Mouse (Mus musculus) CH12.LX (cell line): ENCODE data around the gene Stxbp1. TPM values are rescaled to one million over a fixed set of nuclear protein-coding genes. Genes with fewer than 3 reads are reported as not detected.

Source experiments
- DNase-seq: peaks from one replicate; pipeline ENCODE4 v3.0.0-alpha.2; 2013; ENCODE audit errors: extremely low read depth
- H3K27ac ChIP-seq: 2 replicates; pipeline ENCODE4 v1.5.1; 2012; ENCODE audit warnings: low read depth, mild to moderate bottlenecking, control low read depth, moderate library complexity; ENCODE audit not compliant: insufficient read depth
- H3K27me3 ChIP-seq: replicated peaks from 2 replicates; pipeline ENCODE3; 2012; ENCODE audit warnings: inconsistent platforms
- H3K36me3 ChIP-seq, 2 experiments: replicated peaks in 1 of 2; 2 replicates each; pipeline versions ENCODE3 to v1.6.1; 2012; ENCODE audit warnings: inconsistent platforms in 1 of 2, low read length in 1 of 2, mild to moderate bottlenecking in 1 of 2, mixed read lengths in 1 of 2, moderate library complexity in 1 of 2; ENCODE audit not compliant: control insufficient read depth in 1 of 2, insufficient read depth in 1 of 2
- H3K4me1 ChIP-seq, 2 experiments: 2 replicates each; pipeline ENCODE4 v1.6.1; 2012; ENCODE audit warnings: inconsistent platforms in 1 of 2, moderate library complexity in 1 of 2; ENCODE audit not compliant: insufficient read depth in 2 of 2, control insufficient read depth in 1 of 2
- H3K4me2 ChIP-seq: 2 replicates; pipeline ENCODE4 v1.6.1; 2012; ENCODE audit warnings: low read depth, mild to moderate bottlenecking, control low read depth; ENCODE audit not compliant: poor library complexity, insufficient read depth, severe bottlenecking
- H3K4me3 ChIP-seq, 3 experiments: fragments of 150-350 bp in 1 of 3; sonication (generic) in 1 of 3; replicated peaks in 1 of 3; 2 replicates each; pipeline versions ENCODE3 to v1.5.1; 2011 to 2012; ENCODE audit warnings: low read depth in 2 of 3, low read length in 2 of 3, mild to moderate bottlenecking in 2 of 3, moderate library complexity in 2 of 3, control low read depth in 1 of 3, improper control_type of control experiment in 1 of 3, inconsistent platforms in 1 of 3, mixed read lengths in 1 of 3; ENCODE audit not compliant: poor library complexity in 1 of 3
- H3K79me2 ChIP-seq: replicated peaks from 2 replicates; pipeline ENCODE4 v1.6.1; 2012; ENCODE audit warnings: mild to moderate bottlenecking, moderate library complexity; ENCODE audit not compliant: control insufficient read depth, poor library complexity, insufficient read depth, severe bottlenecking; ENCODE audit errors: extremely low read depth
- H3K9ac ChIP-seq: 2 replicates; pipeline ENCODE4 v1.6.1; 2012; ENCODE audit warnings: low read depth, mild to moderate bottlenecking, control low read depth, moderate library complexity; ENCODE audit not compliant: insufficient read depth
- H3K9me3 ChIP-seq: replicated peaks from 2 replicates; pipeline ENCODE3; 2012; ENCODE audit warnings: low read length, inconsistent platforms, mixed read lengths
- BHLHE40 ChIP-seq: IDR thresholded peaks from 2 replicates; pipeline ENCODE4 v1.6.1; 2011; ENCODE audit warnings: mild to moderate bottlenecking, low read depth, low read length, improper control_type of control experiment
- CHD1 ChIP-seq: IDR thresholded peaks from 2 replicates; pipeline ENCODE4 v1.6.1; 2012; ENCODE audit warnings: low read depth, low read length, improper control_type of control experiment, inconsistent platforms
- CHD2 ChIP-seq: IDR thresholded peaks from 2 replicates; pipeline ENCODE4 v1.6.1; 2011; ENCODE audit warnings: low read length, improper control_type of control experiment
- CTCF ChIP-seq, 2 experiments: IDR thresholded peaks in 1 of 2; conservative IDR thresholded peaks in 1 of 2; 2 replicates each; pipeline ENCODE4 v1.5.1; 2011 to 2012; ENCODE audit warnings: low read depth in 2 of 2, low read length in 2 of 2, improper control_type of control experiment in 1 of 2, inconsistent platforms in 1 of 2, mild to moderate bottlenecking in 1 of 2, moderate library complexity in 1 of 2
- E2F4 ChIP-seq: IDR thresholded peaks from 2 replicates; pipeline ENCODE4 v1.6.1; 2011; ENCODE audit warnings: low read depth, low read length, improper control_type of control experiment; ENCODE audit not compliant: insufficient replicate concordance
- ELF1 ChIP-seq: IDR thresholded peaks from 2 replicates; pipeline ENCODE4 v1.6.1; 2014; ENCODE audit warnings: low read depth, mild to moderate bottlenecking, inconsistent platforms, low read length, improper control_type of control experiment
- EP300 ChIP-seq: IDR thresholded peaks from 2 replicates; pipeline ENCODE4 v1.6.1; 2011; ENCODE audit warnings: low read length, improper control_type of control experiment
- ETS1 ChIP-seq: conservative IDR thresholded peaks from 2 replicates; pipeline ENCODE4 v1.6.1; 2012; ENCODE audit warnings: low read depth, mild to moderate bottlenecking, inconsistent platforms, low read length, improper control_type of control experiment, moderate library complexity
- GABPA ChIP-seq: IDR thresholded peaks from 2 replicates; pipeline ENCODE4 v1.6.1; 2012; ENCODE audit warnings: low read depth, low read length, improper control_type of control experiment, inconsistent platforms; ENCODE audit not compliant: insufficient replicate concordance
- HCFC1 ChIP-seq: IDR thresholded peaks from 2 replicates; pipeline ENCODE4 v1.6.1; 2012; ENCODE audit warnings: low read depth, mild to moderate bottlenecking, inconsistent platforms, low read length, improper control_type of control experiment
- IRF4 ChIP-seq: IDR thresholded peaks from 2 replicates; pipeline ENCODE4 v1.6.1; 2014; ENCODE audit warnings: low read depth, mild to moderate bottlenecking, inconsistent platforms, low read length, improper control_type of control experiment
- JUN ChIP-seq: IDR thresholded peaks from 2 replicates; pipeline ENCODE4 v1.6.1; 2011; ENCODE audit warnings: low read depth, mild to moderate bottlenecking, low read length, improper control_type of control experiment, moderate library complexity; ENCODE audit not compliant: insufficient read depth
- JUND ChIP-seq: conservative IDR thresholded peaks from 2 replicates; pipeline ENCODE4 v1.6.1; 2011; ENCODE audit warnings: low read depth, low read length, improper control_type of control experiment
- KAT2A ChIP-seq: IDR thresholded peaks from 2 replicates; pipeline ENCODE4 v1.6.1; 2012; ENCODE audit warnings: low read length, improper control_type of control experiment, inconsistent platforms; ENCODE audit not compliant: insufficient replicate concordance
- MAFK ChIP-seq: IDR thresholded peaks from 2 replicates; pipeline ENCODE4 v1.6.1; 2011; ENCODE audit warnings: low read length, improper control_type of control experiment; ENCODE audit not compliant: insufficient replicate concordance
- MAX ChIP-seq: IDR thresholded peaks from 2 replicates; pipeline ENCODE4 v1.6.1; 2011; ENCODE audit warnings: low read length, improper control_type of control experiment
- MAZ ChIP-seq: IDR thresholded peaks from 2 replicates; pipeline ENCODE4 v1.6.1; 2012; ENCODE audit warnings: low read depth, mild to moderate bottlenecking, inconsistent platforms, low read length, improper control_type of control experiment, moderate library complexity
- MEF2A ChIP-seq: IDR thresholded peaks from 2 replicates; pipeline ENCODE4 v1.6.1; 2014; ENCODE audit warnings: low read depth, mild to moderate bottlenecking, inconsistent platforms, low read length, improper control_type of control experiment, borderline replicate concordance
- MXI1 ChIP-seq: IDR thresholded peaks from 2 replicates; pipeline ENCODE4 v1.6.1; 2011; ENCODE audit warnings: mild to moderate bottlenecking, low read depth, low read length, improper control_type of control experiment
- MYC ChIP-seq: IDR thresholded peaks from 2 replicates; pipeline ENCODE4 v1.6.1; 2011; ENCODE audit warnings: low read depth, mild to moderate bottlenecking, improper control_type of control experiment, low read length
- NELFE ChIP-seq: IDR thresholded peaks from 2 replicates; pipeline ENCODE4 v1.6.1; 2011; ENCODE audit warnings: low read depth, low read length, improper control_type of control experiment
- NRF1 ChIP-seq: IDR thresholded peaks from 2 replicates; pipeline ENCODE4 v1.6.1; 2014; ENCODE audit warnings: low read depth, mild to moderate bottlenecking, inconsistent platforms, low read length, improper control_type of control experiment, moderate library complexity
- PAX5 ChIP-seq: IDR thresholded peaks from 2 replicates; pipeline ENCODE4 v1.6.1; 2012; ENCODE audit warnings: low read length, inconsistent platforms, mixed read lengths
- POLR2A ChIP-seq: IDR thresholded peaks from 2 replicates; pipeline ENCODE4 v1.6.1; 2011; ENCODE audit warnings: low read depth, mild to moderate bottlenecking, improper control_type of control experiment, low read length
- POLR2AphosphoS2 ChIP-seq: IDR thresholded peaks from 2 replicates; pipeline ENCODE4 v1.6.1; 2011; ENCODE audit warnings: low read depth, low read length, improper control_type of control experiment
- RAD21 ChIP-seq: IDR thresholded peaks from 2 replicates; pipeline ENCODE4 v1.6.1; 2011; ENCODE audit warnings: low read depth, mild to moderate bottlenecking, low read length, improper control_type of control experiment, moderate library complexity
- RCOR1 ChIP-seq: conservative IDR thresholded peaks from 2 replicates; pipeline ENCODE4 v1.6.1; 2012; ENCODE audit warnings: low read depth, mild to moderate bottlenecking, inconsistent platforms, low read length, improper control_type of control experiment
- SIN3A ChIP-seq: IDR thresholded peaks from 2 replicates; pipeline ENCODE4 v1.6.1; 2012; ENCODE audit warnings: low read length, improper control_type of control experiment, inconsistent platforms
- SMC3 ChIP-seq: IDR thresholded peaks from 2 replicates; pipeline ENCODE4 v1.6.1; 2011; ENCODE audit warnings: low read depth, low read length, improper control_type of control experiment
- TBP ChIP-seq: conservative IDR thresholded peaks from 2 replicates; pipeline ENCODE4 v1.6.1; 2011; ENCODE audit warnings: low read depth, low read length, improper control_type of control experiment
- TCF12 ChIP-seq: IDR thresholded peaks from 2 replicates; pipeline ENCODE4 v1.6.1; 2014; ENCODE audit warnings: low read depth, mild to moderate bottlenecking, inconsistent platforms, low read length, improper control_type of control experiment
- UBTF ChIP-seq: IDR thresholded peaks from 2 replicates; pipeline ENCODE4 v1.6.1; 2012; ENCODE audit warnings: low read depth, mild to moderate bottlenecking, inconsistent platforms, low read length, improper control_type of control experiment, moderate library complexity
- USF1 ChIP-seq: IDR thresholded peaks from 2 replicates; pipeline ENCODE4 v1.6.1; 2014; ENCODE audit warnings: low read depth, mild to moderate bottlenecking, inconsistent platforms, low read length, improper control_type of control experiment
- USF2 ChIP-seq: conservative IDR thresholded peaks from 2 replicates; pipeline ENCODE4 v1.6.1; 2011; ENCODE audit warnings: low read depth, low read length, improper control_type of control experiment
- ZC3H11A ChIP-seq: IDR thresholded peaks from 2 replicates; pipeline ENCODE4 v1.6.1; 2012; ENCODE audit warnings: low read depth, mild to moderate bottlenecking, inconsistent platforms, low read length, improper control_type of control experiment
- ZKSCAN1 ChIP-seq: IDR thresholded peaks from 2 replicates; pipeline ENCODE4 v1.6.1; 2012; ENCODE audit warnings: low read depth, inconsistent platforms, low read length, improper control_type of control experiment, borderline replicate concordance
- ZMIZ1 ChIP-seq: IDR thresholded peaks from 2 replicates; pipeline ENCODE4 v1.6.1; 2012; ENCODE audit warnings: low read depth, mild to moderate bottlenecking, inconsistent platforms, low read length, improper control_type of control experiment
- ZNF384 ChIP-seq: IDR thresholded peaks from 2 replicates; pipeline ENCODE4 v1.6.1; 2012; ENCODE audit warnings: low read depth, low read length, improper control_type of control experiment, inconsistent platforms
- dilution Hi-C: fragments of 300-500 bp; cut with MboI; formaldehyde crosslinking; loops from 2 replicates; pipeline ENCODE4 v1.14.3; 2020; ENCODE audit warnings: low sequenced_read_pairs; ENCODE audit not compliant: extremely low pct_unique_long_range_greater_than_20kb, extremely low pct_ligation_motif_present
- in situ Hi-C: fragments of 300-500 bp; cut with MboI; formaldehyde crosslinking; loops from 3 replicates; pipeline ENCODE4 v1.14.3; 2019; ENCODE audit warnings: low sequenced_read_pairs, low pct_ligation_motif_present, low pct_unique_long_range_greater_than_20kb, mixed read lengths
- polyA plus RNA-seq: library from polyadenylated mRNA; unstranded; fragments of >175 nt; gene quantifications from 2 replicates; pipeline ENCODE4 v1.2.1, GENCODE M21; 2012; ENCODE audit warnings: low read depth; ENCODE audit not compliant: insufficient read length
- total RNA-seq, 2 experiments: library from RNA; depleted of rRNA; stranded (reverse); fragments of 300-350 nt in 1 of 2; fragments of >200 nt in 1 of 2; gene quantifications; 2 replicates each; pipeline ENCODE4 v1.2.3; 2012 to 2014

The Stxbp1 gene
- total and polyA plus RNA-seq, 3 experiments: 1.5 to 8.3 (median 2.5) TPM

GRCm38 (mm10) chr2:32757056-32757845 lies 89.8 kb downstream of the Stxbp1 start, which contains the start of gene Tor2a:
Gene Tor2a (plus strand): TSS chr2:32757234.
- H3K27me3 ChIP-seq: no peaks in the 10 kb centered on the region

GRCm38 (mm10) chr2:32756674-32757055 lies 90.4 kb downstream of the Stxbp1 start:
- no peaks in the 10 kb centered on the region for H3K9me3 ChIP-seq
- DNase-seq: no peak

More at GRCm38 (mm10) chr2:32757056-32757845, 89.8 kb downstream of the Stxbp1 start, which contains the start of gene Tor2a:
- Histone ChIP-seq H3K27ac (peak within 1 kb of the TSS; percentile 83), H3K9ac (peak within 1 kb of the TSS; percentile 97), H3K79me2 (no peaks in the 10 kb centered on the region), H3K4me3 (peak within 1 kb of the TSS; percentile 59 to 97 (median 72)), H3K4me1 (peaks cover 0 to 10% of the 10 kb centered on the region in 2 experiments; a peak in 3 of 4 replicates), H3K36me3 (peaks cover 49 to 68% of the 10 kb centered on the region in 2 experiments), H3K9me3 (no peaks in the 10 kb centered on the region), H3K4me2 (peak within 1 kb of the TSS; percentile 63)
- TF ChIP-seq E2F4 (no peak), ZKSCAN1 (no peak), PAX5 (no peak), KAT2A (peak; percentile 95; the same call in 1 of the 2 replicates), MYC (peak; percentile 55; the same call in 1 of the 2 replicates), JUND (no peak), UBTF (peak; percentile 93), SMC3 (peak; percentile 97), GABPA (peak; percentile 49; the same call in 1 of the 2 replicates), MAX (peak; percentile 46; the same call in 1 of the 2 replicates), NELFE (peak; percentile 66), ZC3H11A (peak; percentile 78), ZMIZ1 (no peak), CHD2 (no peak), MEF2A (peak; percentile 82), CHD1 (no peak), POLR2AphosphoS2 (no peak), ZNF384 (no peak), HCFC1 (peak; percentile 97), JUN (no peak), TCF12 (peak; percentile 59), USF2 (no peak), EP300 (no peak), RAD21 (peak; percentile 98), NRF1 (peak; percentile 14; the same call in 1 of the 2 replicates), SIN3A (peak; percentile 88), MAFK (no peak), CTCF (conservative IDR thresholded peaks at IDR 0.05 in 1 of 2, IDR thresholded peaks at IDR 0.05 in 1 of 2; ENCODE audit: low read depth in 2 of 2, low read length in 2 of 2) (peak; percentile 54 to 99), BHLHE40 (0 out of 2 replicates have a peak, but pooled peaks have one; percentile 10), POLR2A (peak; percentile 61; the same call in 1 of the 2 replicates), MXI1 (peak; percentile 98), TBP (no peak), RCOR1 (no peak), USF1 (no peak), ELF1 (peak; percentile 81), IRF4 (peak; percentile 82), MAZ (peak; percentile 86; the same call in 1 of the 2 replicates), ETS1 (no peak)
- in situ Hi-C loops (loop anchor here (5.0 kb wide), 2 partner anchors 45 to 125 kb away; partner anchors contain the start of gene Cdk9), dilution Hi-C loops (no loop called here)
- DNase-seq: peak; percentile 98

More at GRCm38 (mm10) chr2:32756674-32757055, 90.4 kb downstream of the Stxbp1 start:
- no peaks in the 10 kb centered on the region for H3K79me2 ChIP-seq
- no peaks in the 10 kb centered on the region for H3K27me3 ChIP-seq
- peaks cover 48 to 68% of the 10 kb centered on the region in 2 experiments for H3K36me3 ChIP-seq
- dilution Hi-C loops (no loop called here), in situ Hi-C loops (loop anchor here (5.0 kb wide), 2 partner anchors 44 to 124 kb away; partner anchors contain the start of gene Cdk9)
- H3K4me1 ChIP-seq: peaks cover 0 to 10% of the 10 kb centered on the region in 2 experiments; a peak in 3 of 4 replicates
- H3K9ac ChIP-seq: no peak overlapping the region
- peak overlapping the region; percentile 52; the same call in 1 of the 2 replicates for H3K4me2 ChIP-seq
- TF ChIP-seq POLR2A (no peak), MAFK (no peak), ZMIZ1 (no peak), ETS1 (no peak), SMC3 (no peak), CTCF (conservative IDR thresholded peaks at IDR 0.05 in 1 of 2, IDR thresholded peaks at IDR 0.05 in 1 of 2; ENCODE audit: low read depth in 2 of 2, low read length in 2 of 2) (no peak), CHD2 (no peak), IRF4 (no peak), ZNF384 (no peak), TBP (no peak), ELF1 (no peak), TCF12 (no peak)
- H3K27ac ChIP-seq: no peak overlapping the region
- H3K4me3 ChIP-seq: no peak overlapping the region
